Mouse (Mus musculus) erythroblast, embryonic 14.5 days (primary cell): ENCODE measurements around the gene Tars.

Source experiments
- GATA1 ChIP-seq: IDR thresholded peaks from 2 replicates; pipeline ENCODE4 v1.6.1; 2012; ENCODE audit warnings: low read length, inconsistent platforms, mixed read lengths
- TAL1 ChIP-seq: IDR thresholded peaks from 3 replicates; pipeline ENCODE4 v1.6.1; 2012; ENCODE audit warnings: low read length, inconsistent platforms, mixed read lengths

DNA sequence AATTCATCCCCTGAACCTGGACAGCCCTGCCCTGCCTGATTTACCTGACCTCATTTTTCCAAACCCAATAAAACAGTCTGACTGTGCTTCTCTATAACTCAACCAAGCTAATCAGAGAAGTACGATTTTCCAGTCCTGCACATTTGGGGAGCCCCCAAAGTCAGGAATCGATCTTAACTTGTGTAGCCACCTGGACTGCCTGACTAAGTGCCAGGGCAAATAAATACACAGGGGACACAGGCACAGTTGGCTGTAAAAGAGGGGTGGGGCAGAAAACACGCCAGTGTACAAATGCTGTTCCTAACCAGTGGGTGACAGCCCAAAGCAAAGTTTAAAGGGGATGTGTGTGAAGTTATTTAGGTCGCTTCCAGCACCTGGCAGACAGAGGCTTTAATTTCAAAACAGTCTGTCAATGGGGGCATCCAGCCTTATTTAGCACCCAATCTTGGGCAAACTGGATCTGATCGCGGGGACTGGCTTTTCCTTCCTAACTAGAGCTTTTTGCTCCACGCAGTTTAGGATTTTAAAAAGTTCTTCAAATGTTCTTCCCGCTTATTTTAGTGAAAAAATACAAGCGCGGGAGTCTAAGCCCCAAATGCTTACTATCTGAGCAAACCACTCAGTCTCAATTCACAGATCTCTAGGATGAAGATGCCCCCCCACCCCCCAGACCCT, 652 bp downstream of the Tars start:
- TF ChIP-seq TAL1 (no peak), GATA1 (no peak)
